Mouse (Mus musculus): ENCODE results near the gene Slc39a11. TPM values are rescaled to one million over a fixed set of nuclear protein-coding genes. Genes with fewer than 3 reads are reported as not detected.

Slc39a11 gene
- polyA plus RNA-seq, 1 experiment from 2014 or later: 38.5 TPM

GRCm38 (mm10) chr11:113528391-113528790 lies 121.5 kb downstream of the Slc39a11 start:
- H3K27ac ChIP-seq (ENCODE audit: low read length): no peak overlapping the region
- no peak for ATAC-seq
- no peaks in the 10 kb centered on the region; the same call in 1 of the 2 replicates for H3K36me3 ChIP-seq (ENCODE audit: control insufficient read depth, insufficient read depth, low read length)
- H3K4me2 ChIP-seq (ENCODE audit: low read length): no peak overlapping the region
- H3K9ac ChIP-seq (ENCODE audit: low read depth, low read length): no peak overlapping the region
- H3K4me1 ChIP-seq (ENCODE audit: control insufficient read depth, insufficient read depth, low read length): no peaks in the 10 kb centered on the region
- no peak overlapping the region for H3K4me3 ChIP-seq (ENCODE audit: low read depth, low read length)
- H3K27me3 ChIP-seq (ENCODE audit: control insufficient read depth, insufficient read depth, low read depth, low read length): no peaks in the 10 kb centered on the region
- 100% methylated on average over 3 of the region's 3 CpGs for WGBS
- H3K9me3 ChIP-seq (replicated peaks; ENCODE audit: control insufficient read depth, low read length, poor library complexity, severe bottlenecking): 0 out of 2 replicates have a peak, but pooled peaks cover 2% of the 10 kb centered on the region

GRCm38 (mm10) chr11:113525731-113526130 lies 124.1 kb downstream of the Slc39a11 start:
- no peak overlapping the region for H3K27ac ChIP-seq (ENCODE audit: low read length)
- H3K4me2 ChIP-seq (ENCODE audit: low read length): no peak overlapping the region
- peaks cover 13% of the 10 kb centered on the region for H3K4me1 ChIP-seq (ENCODE audit: control insufficient read depth, insufficient read depth, low read length)
- H3K36me3 ChIP-seq (ENCODE audit: control insufficient read depth, insufficient read depth, low read length): no peaks in the 10 kb centered on the region; the same call in 1 of the 2 replicates
- H3K9me3 ChIP-seq (replicated peaks; ENCODE audit: control insufficient read depth, low read length, poor library complexity, severe bottlenecking): 0 out of 2 replicates have a peak, but pooled peaks cover 2% of the 10 kb centered on the region
- H3K9ac ChIP-seq (ENCODE audit: low read depth, low read length): no peak overlapping the region
- H3K27me3 ChIP-seq (ENCODE audit: control insufficient read depth, insufficient read depth, low read depth, low read length): no peaks in the 10 kb centered on the region
- no peak for ATAC-seq
- 73% methylated on average over 18 of the region's 18 CpGs for WGBS
- H3K4me3 ChIP-seq (ENCODE audit: low read depth, low read length): no peak overlapping the region

DNA sequence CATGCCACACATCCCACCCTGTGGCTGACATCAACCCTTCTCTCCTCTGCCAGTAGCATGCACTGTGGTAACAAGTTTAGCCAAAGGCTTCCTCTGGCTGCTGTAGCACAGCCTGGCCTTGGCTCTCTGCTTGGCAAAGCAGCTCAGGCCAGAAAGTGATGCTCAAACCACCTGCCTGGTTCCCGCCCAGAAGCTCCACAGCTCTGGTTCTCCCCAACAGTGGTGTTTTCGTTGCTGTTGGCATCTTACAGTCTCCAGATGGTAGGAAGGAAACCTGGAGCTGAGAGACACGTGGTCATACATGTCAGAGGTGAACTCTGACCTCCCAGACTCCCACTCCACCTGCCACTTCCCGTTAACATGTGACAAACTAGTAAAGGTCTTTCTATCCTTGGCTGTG lies 127.2 kb downstream of the Slc39a11 start:
- no peak for ATAC-seq
- H3K9me3 ChIP-seq (replicated peaks; ENCODE audit: control insufficient read depth, low read length, poor library complexity, severe bottlenecking): no peaks in the 10 kb centered on the region
- no peak overlapping the region for H3K4me2 ChIP-seq (ENCODE audit: low read length)
- H3K4me1 ChIP-seq (ENCODE audit: control insufficient read depth, insufficient read depth, low read length): peaks cover 19% of the 10 kb centered on the region
- H3K9ac ChIP-seq (ENCODE audit: low read depth, low read length): no peak overlapping the region
- no peaks in the 10 kb centered on the region for H3K27me3 ChIP-seq (ENCODE audit: control insufficient read depth, insufficient read depth, low read depth, low read length)
- H3K27ac ChIP-seq (ENCODE audit: low read length): no peak overlapping the region
- H3K36me3 ChIP-seq (ENCODE audit: control insufficient read depth, insufficient read depth, low read length): no peaks in the 10 kb centered on the region; the same call in 1 of the 2 replicates
- H3K4me3 ChIP-seq (ENCODE audit: low read depth, low read length): no peak overlapping the region
- WGBS: 76% methylated on average over 4 of the region's 4 CpGs

GRCm38 (mm10) chr11:113521469-113522190 lies 128.2 kb downstream of the Slc39a11 start:
- WGBS: 46% methylated on average over 20 of the region's 20 CpGs
- peak overlapping the region; percentile 55; the same call in 1 of the 2 replicates for H3K27ac ChIP-seq (ENCODE audit: low read length)
- no peaks in the 10 kb centered on the region for H3K27me3 ChIP-seq (ENCODE audit: control insufficient read depth, insufficient read depth, low read depth, low read length)
- no peaks in the 10 kb centered on the region for H3K9me3 ChIP-seq (replicated peaks; ENCODE audit: control insufficient read depth, low read length, poor library complexity, severe bottlenecking)
- no peak overlapping the region for H3K9ac ChIP-seq (ENCODE audit: low read depth, low read length)
- peaks cover 19% of the 10 kb centered on the region for H3K4me1 ChIP-seq (ENCODE audit: control insufficient read depth, insufficient read depth, low read length)
- H3K36me3 ChIP-seq (ENCODE audit: control insufficient read depth, insufficient read depth, low read length): no peaks in the 10 kb centered on the region; the same call in 1 of the 2 replicates
- H3K4me3 ChIP-seq (ENCODE audit: low read depth, low read length): no peak overlapping the region
- H3K4me2 ChIP-seq (ENCODE audit: low read length): no peak overlapping the region
- 0 out of 2 replicates have a peak, but pooled peaks have one; percentile 17 for ATAC-seq

DNA sequence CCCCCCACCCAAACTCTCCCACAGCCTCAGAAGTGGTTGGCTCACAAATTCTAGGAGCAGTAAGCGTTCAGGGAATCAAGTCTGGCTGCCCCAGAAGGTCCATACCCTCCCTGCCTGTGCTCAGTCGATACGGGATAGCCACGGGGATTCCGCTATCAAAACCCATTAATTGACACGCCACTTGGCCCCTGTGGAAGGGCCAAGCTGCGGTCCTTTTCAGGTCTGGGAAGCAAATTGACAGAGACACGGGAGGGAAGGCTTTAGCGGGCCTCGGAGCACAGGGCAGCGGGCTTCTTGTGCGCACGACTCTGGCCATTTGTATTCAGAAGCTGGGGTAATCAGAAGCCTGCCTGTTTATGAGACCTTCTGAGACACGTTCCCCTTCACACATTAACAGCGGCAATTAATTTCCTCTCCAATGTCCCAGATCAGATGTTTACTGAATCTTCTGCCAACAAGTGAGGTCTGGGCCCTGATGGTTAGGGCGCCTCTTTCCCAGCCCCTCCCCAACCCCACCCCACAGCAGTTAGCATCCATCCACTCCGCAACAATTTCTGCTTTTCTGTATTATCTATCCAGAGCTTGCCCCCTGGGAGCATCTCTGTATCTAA lies 128.9 kb downstream of the Slc39a11 start:
- H3K9ac ChIP-seq (ENCODE audit: low read depth, low read length): no peak overlapping the region
- H3K4me1 ChIP-seq (ENCODE audit: control insufficient read depth, insufficient read depth, low read length): peaks cover 19% of the 10 kb centered on the region
- H3K4me2 ChIP-seq (ENCODE audit: low read length): no peak overlapping the region
- WGBS: 28% methylated on average over 17 of the region's 17 CpGs
- H3K27ac ChIP-seq (ENCODE audit: low read length): 0 out of 2 replicates have a peak overlapping the region, but pooled peaks have one; percentile 29
- H3K9me3 ChIP-seq (replicated peaks; ENCODE audit: control insufficient read depth, low read length, poor library complexity, severe bottlenecking): no peaks in the 10 kb centered on the region
- H3K36me3 ChIP-seq (ENCODE audit: control insufficient read depth, insufficient read depth, low read length): no peaks in the 10 kb centered on the region
- no peak for ATAC-seq
- no peaks in the 10 kb centered on the region for H3K27me3 ChIP-seq (ENCODE audit: control insufficient read depth, insufficient read depth, low read depth, low read length)
- H3K4me3 ChIP-seq (ENCODE audit: low read depth, low read length): no peak overlapping the region

GRCm38 (mm10) chr11:113520373-113520772 lies 129.5 kb downstream of the Slc39a11 start:
- no peaks in the 10 kb centered on the region for H3K27me3 ChIP-seq (ENCODE audit: control insufficient read depth, insufficient read depth, low read depth, low read length)
- H3K4me2 ChIP-seq (ENCODE audit: low read length): no peak overlapping the region
- no peaks in the 10 kb centered on the region for H3K9me3 ChIP-seq (replicated peaks; ENCODE audit: control insufficient read depth, low read length, poor library complexity, severe bottlenecking)
- ATAC-seq: peak; percentile 16; the same call in 1 of the 2 replicates
- H3K36me3 ChIP-seq (ENCODE audit: control insufficient read depth, insufficient read depth, low read length): no peaks in the 10 kb centered on the region
- WGBS: 49% methylated on average over 8 of the region's 8 CpGs
- peaks cover 19% of the 10 kb centered on the region for H3K4me1 ChIP-seq (ENCODE audit: control insufficient read depth, insufficient read depth, low read length)
- H3K4me3 ChIP-seq (ENCODE audit: low read depth, low read length): no peak overlapping the region
- 0 out of 2 replicates have a peak overlapping the region, but pooled peaks have one; percentile 29 for H3K27ac ChIP-seq (ENCODE audit: low read length)
- no peak overlapping the region for H3K9ac ChIP-seq (ENCODE audit: low read depth, low read length)

DNA sequence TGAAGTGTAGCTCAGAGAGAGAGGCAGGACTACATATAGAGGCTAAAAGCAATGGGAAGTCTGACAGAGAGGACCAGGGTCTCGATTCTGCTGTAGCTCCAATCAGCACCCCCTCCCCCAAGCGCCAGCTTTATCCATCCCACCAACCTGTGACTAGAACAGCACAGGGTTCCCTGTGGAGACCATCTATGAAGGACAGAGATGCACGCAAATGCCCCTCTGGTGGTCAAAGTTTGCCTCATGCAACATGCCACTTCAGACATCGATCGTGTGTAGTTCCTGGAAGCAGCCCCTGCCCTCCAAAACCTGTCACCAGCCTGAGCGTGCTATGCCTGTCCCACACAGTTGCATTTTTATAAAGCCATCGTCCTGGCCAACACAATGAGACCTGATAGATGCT lies 129.9 kb downstream of the Slc39a11 start:
- H3K9me3 ChIP-seq (replicated peaks; ENCODE audit: control insufficient read depth, low read length, poor library complexity, severe bottlenecking): no peaks in the 10 kb centered on the region
- peaks cover 19% of the 10 kb centered on the region for H3K4me1 ChIP-seq (ENCODE audit: control insufficient read depth, insufficient read depth, low read length)
- no peak overlapping the region for H3K27ac ChIP-seq (ENCODE audit: low read length)
- WGBS: 85% methylated on average over 7 of the region's 7 CpGs
- no peaks in the 10 kb centered on the region for H3K27me3 ChIP-seq (ENCODE audit: control insufficient read depth, insufficient read depth, low read depth, low read length)
- H3K4me2 ChIP-seq (ENCODE audit: low read length): no peak overlapping the region
- ATAC-seq: no peak; the same call in 1 of the 2 replicates
- H3K36me3 ChIP-seq (ENCODE audit: control insufficient read depth, insufficient read depth, low read length): no peaks in the 10 kb centered on the region
- H3K4me3 ChIP-seq (ENCODE audit: low read depth, low read length): no peak overlapping the region
- no peak overlapping the region for H3K9ac ChIP-seq (ENCODE audit: low read depth, low read length)

DNA sequence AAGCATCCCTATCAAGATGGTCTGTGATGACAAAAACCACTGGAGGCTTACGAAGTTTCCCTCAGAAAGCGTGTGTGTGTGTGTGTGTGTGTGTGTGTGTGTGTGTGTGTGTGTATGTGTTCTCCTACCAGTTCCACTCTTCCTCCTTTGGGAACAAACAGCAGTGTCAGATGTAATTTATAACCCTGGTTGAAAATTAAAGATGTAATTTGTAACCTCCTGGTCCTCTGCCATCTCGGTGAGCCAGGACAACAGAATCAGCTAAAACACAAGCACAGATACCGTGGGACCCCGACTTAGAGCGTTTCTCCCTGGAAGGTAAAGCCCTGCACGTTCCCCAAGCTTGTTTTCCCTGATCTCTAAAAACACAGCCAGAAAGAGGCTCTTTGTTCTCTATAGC lies 131.7 kb downstream of the Slc39a11 start:
- ATAC-seq: no peak
- 66% methylated on average over 7 of the region's 7 CpGs for WGBS
- no peaks in the 10 kb centered on the region for H3K36me3 ChIP-seq (ENCODE audit: control insufficient read depth, insufficient read depth, low read length)
- H3K4me2 ChIP-seq (ENCODE audit: low read length): no peak overlapping the region
- peaks cover 19% of the 10 kb centered on the region for H3K4me1 ChIP-seq (ENCODE audit: control insufficient read depth, insufficient read depth, low read length)
- H3K4me3 ChIP-seq (ENCODE audit: low read depth, low read length): no peak overlapping the region
- H3K9ac ChIP-seq (ENCODE audit: low read depth, low read length): no peak overlapping the region
- H3K9me3 ChIP-seq (replicated peaks; ENCODE audit: control insufficient read depth, low read length, poor library complexity, severe bottlenecking): no peaks in the 10 kb centered on the region
- no peak overlapping the region for H3K27ac ChIP-seq (ENCODE audit: low read length)
- H3K27me3 ChIP-seq (ENCODE audit: control insufficient read depth, insufficient read depth, low read depth, low read length): no peaks in the 10 kb centered on the region

DNA sequence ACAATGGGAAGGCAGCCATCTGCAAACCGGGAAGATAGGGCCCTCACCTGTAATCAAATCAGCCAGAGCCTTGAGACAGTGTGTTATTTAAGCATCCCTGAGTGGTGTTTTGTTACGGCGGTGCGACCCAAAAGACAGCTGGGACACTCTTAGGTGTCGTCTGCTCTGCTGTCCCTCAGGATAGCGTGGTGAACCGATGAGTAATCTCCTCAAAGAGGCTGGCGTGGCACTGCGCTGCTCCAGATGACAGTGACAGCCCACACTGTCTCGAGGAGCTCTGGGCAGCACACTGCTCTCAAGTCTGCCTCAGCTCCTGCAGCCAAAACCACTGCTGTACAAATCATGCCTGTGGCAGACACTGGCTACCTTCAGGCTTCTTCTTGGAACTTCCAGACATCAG lies 133.7 kb downstream of the Slc39a11 start:
- H3K27me3 ChIP-seq (ENCODE audit: control insufficient read depth, insufficient read depth, low read depth, low read length): no peaks in the 10 kb centered on the region
- H3K4me2 ChIP-seq (ENCODE audit: low read length): no peak overlapping the region
- no peak overlapping the region for H3K4me3 ChIP-seq (ENCODE audit: low read depth, low read length)
- H3K9ac ChIP-seq (ENCODE audit: low read depth, low read length): no peak overlapping the region
- H3K4me1 ChIP-seq (ENCODE audit: control insufficient read depth, insufficient read depth, low read length): peaks cover 11% of the 10 kb centered on the region
- 63% methylated on average over 10 of the region's 10 CpGs for WGBS
- no peak for ATAC-seq
- no peak overlapping the region for H3K27ac ChIP-seq (ENCODE audit: low read length)
- no peaks in the 10 kb centered on the region for H3K36me3 ChIP-seq (ENCODE audit: control insufficient read depth, insufficient read depth, low read length)
- no peaks in the 10 kb centered on the region for H3K9me3 ChIP-seq (replicated peaks; ENCODE audit: control insufficient read depth, low read length, poor library complexity, severe bottlenecking)

All from midbrain, embryonic 16.5 days (tissue).